Mouse (Mus musculus) limb, embryonic 13.5 days (tissue): ENCODE measurements around the gene Sdr42e1. TPM values are rescaled to one million over a fixed set of nuclear protein-coding genes. Genes with fewer than 3 reads are reported as not detected.

Experiments
- polyA plus RNA-seq: library from polyadenylated mRNA; unstranded; fragments of >200 nt; fragmentation: Nextera tagmentation; extraction: Ambion mirVana; gene quantifications from 2 replicates; pipeline ENCODE4 v1.2.1, GENCODE M21; 2015

The Sdr42e1 gene
- polyA plus RNA-seq, 1 experiment from 2014 or later, result 1.9 TPM

Other genes with a start within 250 kb of the Sdr42e1 start
- 2.4 and 3.5 TPM in 2 replicates for gene Plcg2, start 175.4 kb downstream of the Sdr42e1 start, polyA plus RNA-seq
- gene Hsd17b2, start 28.2 kb upstream of the Sdr42e1 start, polyA plus RNA-seq, result 0.19 TPM in 1 of 2 replicates, not detected in the other
- 65.0 and 66.7 TPM in 2 replicates for gene Mphosph6, start 128.3 kb upstream of the Sdr42e1 start, polyA plus RNA-seq